Mouse (Mus musculus) brain, embryonic 14.5 days (tissue): ENCODE measurements around the gene Catsperz.

Experiments
- CTCF ChIP-seq: fragments of 200-500 bp; IDR thresholded peaks from 2 replicates; pipeline ENCODE4 v1.5.1; 2012; ENCODE audit warnings: inconsistent platforms, mild to moderate bottlenecking, moderate library complexity, borderline replicate concordance; ENCODE audit not compliant: insufficient read depth, insufficient read length; ENCODE audit errors: extremely low read depth
- POLR2A ChIP-seq: fragments of 200-500 bp; IDR thresholded peaks from 2 replicates; pipeline ENCODE4 v1.6.1; 2012; ENCODE audit warnings: mild to moderate bottlenecking, inconsistent platforms, borderline replicate concordance; ENCODE audit not compliant: poor library complexity, insufficient read depth, insufficient read length, severe bottlenecking; ENCODE audit errors: extremely low read depth

DNA sequence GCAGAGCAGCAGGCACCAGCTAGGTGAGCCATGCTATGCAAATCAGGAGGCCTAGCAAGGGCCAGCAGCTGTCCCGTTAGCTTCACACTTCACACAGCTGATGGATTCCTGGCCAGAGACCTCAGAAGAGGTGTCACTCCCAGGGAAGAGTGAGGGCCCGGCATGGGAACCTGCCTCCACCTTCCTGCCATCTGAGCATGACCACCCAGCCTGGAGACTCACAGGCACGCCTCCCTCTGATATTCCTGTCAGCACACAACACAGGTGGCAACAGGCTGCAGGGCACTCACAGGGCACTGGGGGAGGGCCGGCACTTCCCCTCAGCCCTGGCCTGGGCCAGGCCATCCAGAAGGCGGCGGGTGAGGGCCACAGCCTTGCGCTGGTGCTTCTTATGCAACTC, 30.2 kb upstream of the Catsperz start:
- TF ChIP-seq CTCF = no peak
- no peak for TF ChIP-seq POLR2A
